Mouse (Mus musculus) gastrocnemius, adult 2 months (tissue): ENCODE measurements around the gene Gm42791. TPM values are rescaled to one million over a fixed set of nuclear protein-coding genes. Genes with fewer than 3 reads are reported as not detected.
A peak's percentile ranks its signal among the peaks of the same experiment; 100 is the strongest.

Experiments
- DNase-seq: peaks from one replicate; pipeline ENCODE4 v3.0.0; 2022
- H3K27ac ChIP-seq: fragments of 200-600 bp; 2 replicates; pipeline ENCODE4 v1.8.1; 2022; ENCODE audit warnings: mild to moderate bottlenecking
- H3K4me3 ChIP-seq: fragments of 200-600 bp; 2 replicates; pipeline ENCODE4 v1.8.1; 2022; ENCODE audit warnings: mild to moderate bottlenecking, moderate library complexity
- CTCF ChIP-seq: fragments of 200-600 bp; IDR thresholded peaks from 2 replicates; pipeline ENCODE4 v1.8.1; 2022; ENCODE audit warnings: antibody characterized with exemption, mild to moderate bottlenecking, moderate library complexity
- intact Hi-C: fragments of 180-260 bp; cut with DNase I; formaldehyde crosslinking; loops from one replicate; pipeline ENCODE4 v1.15.1; 2025
- total RNA-seq, 2 experiments: library from RNA; stranded (reverse); gene quantifications; 2 replicates each; pipeline ENCODE4 v1.2.3; 2021

The Gm42791 gene
- total RNA-seq, 2 experiments from 2014 or later, result 2.8 to 5.1 TPM

DNA sequence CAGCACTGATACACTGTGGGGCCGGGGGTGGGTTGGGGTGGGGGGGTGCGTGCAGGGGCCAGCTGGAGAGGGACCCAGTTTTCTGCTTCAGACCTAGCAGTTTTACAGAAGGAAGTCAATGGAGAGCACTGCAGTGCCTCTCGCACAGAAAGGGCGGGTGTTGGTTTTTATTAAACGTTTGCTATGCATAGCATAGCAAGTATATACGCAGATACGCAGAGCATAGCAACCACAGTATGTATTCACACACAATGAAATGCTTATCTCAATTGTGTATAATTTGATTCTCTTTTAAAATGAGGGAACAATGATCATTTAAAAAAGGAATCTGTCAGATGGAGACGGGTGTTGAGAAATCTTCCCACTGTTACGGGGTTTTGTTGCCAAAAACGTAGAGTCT lies 132.1 kb downstream of the Gm42791 start:
- no peak for TF ChIP-seq CTCF
- H3K27ac ChIP-seq, result no peak overlapping the region
- H3K4me3 ChIP-seq, result no peak overlapping the region
- no peak for DNase-seq
- intact Hi-C loops, result no loop called here

DNA sequence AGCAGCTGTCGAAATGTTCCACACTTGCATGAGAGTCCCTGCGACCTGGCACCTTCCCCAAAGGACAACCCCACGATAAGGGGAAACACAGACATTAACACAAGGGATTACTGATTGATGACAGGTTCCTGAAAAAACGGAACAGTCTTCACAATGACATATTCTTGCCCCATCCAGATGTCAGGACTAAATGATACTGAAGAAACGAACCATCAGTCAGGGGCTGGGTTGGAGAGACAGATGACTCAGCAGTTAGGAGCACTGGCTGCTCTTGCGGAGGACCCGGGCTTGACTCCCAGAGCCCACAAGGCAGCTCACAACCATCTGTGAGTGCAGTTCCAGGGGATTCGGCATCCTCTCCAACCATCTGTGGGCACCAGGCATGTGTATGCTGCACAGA lies 132.8 kb downstream of the Gm42791 start:
- Histone ChIP-seq H3K27ac (no peak overlapping the region), H3K4me3 (no peak overlapping the region)
- intact Hi-C loops, result no loop called here
- TF ChIP-seq CTCF, result no peak
- no peak for DNase-seq

DNA sequence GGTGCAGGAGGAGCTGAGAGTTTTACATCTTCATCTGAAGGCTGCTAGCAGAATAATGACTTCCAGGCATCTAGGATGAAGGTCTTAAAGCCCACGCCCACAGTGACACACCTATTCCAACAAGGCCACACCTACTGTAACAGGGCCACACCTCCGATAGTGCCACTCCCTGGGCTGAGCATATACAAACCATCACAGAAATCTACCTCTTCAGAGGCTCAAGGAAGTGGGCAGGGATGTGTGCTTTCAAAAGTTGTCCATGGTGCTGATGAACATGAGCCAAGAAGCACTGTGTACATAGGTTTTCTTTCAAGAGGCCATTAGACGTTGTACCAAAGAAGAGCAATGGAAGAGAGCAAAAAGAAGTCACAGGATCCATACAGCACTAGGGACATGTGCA lies 137.4 kb downstream of the Gm42791 start:
- no peak for DNase-seq
- no peak for TF ChIP-seq CTCF
- intact Hi-C loops, result no loop called here
- no peak overlapping the region for H3K4me3 ChIP-seq
- no peak overlapping the region for H3K27ac ChIP-seq

GRCm38 (mm10) chr5:148855047-148855446 lies 139.9 kb downstream of the Gm42791 start:
- no peak overlapping the region for H3K4me3 ChIP-seq
- H3K27ac ChIP-seq, result no peak overlapping the region
- no peak for DNase-seq
- intact Hi-C loops, result no loop called here
- TF ChIP-seq CTCF, result no peak

- Histone ChIP-seq H3K4me3 (no peak overlapping the region), H3K27ac (no peak overlapping the region)
- TF ChIP-seq CTCF, result no peak
- DNase-seq, result no peak
- intact Hi-C loops, result no loop called here
Measured at GRCm38 (mm10) chr5:148854166-148854565, 140.8 kb downstream of the Gm42791 start.

DNA sequence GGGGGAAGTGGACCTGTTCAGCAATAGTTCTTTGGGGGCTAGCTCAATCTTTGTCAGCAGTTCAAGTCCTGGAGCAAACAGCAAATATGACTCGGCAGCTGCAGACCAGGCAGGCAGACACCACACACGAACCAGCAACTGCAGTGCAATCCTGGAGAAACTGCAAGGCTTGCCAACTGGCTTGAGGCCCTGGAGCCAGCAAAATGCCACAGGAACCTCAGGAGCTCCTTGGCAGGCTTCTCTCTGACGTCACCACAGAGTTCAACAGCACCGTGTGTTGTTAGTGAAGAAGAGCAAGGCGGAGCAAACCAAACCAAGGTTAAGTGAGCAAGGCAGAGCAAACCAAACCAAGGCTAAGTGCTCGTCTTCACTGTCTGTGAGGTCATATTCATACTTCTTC lies 145.4 kb downstream of the Gm42791 start:
- intact Hi-C loops, result no loop called here
- Histone ChIP-seq H3K27ac (no peak overlapping the region), H3K4me3 (no peak overlapping the region)

GRCm38 (mm10) chr5:148847032-148847431 lies 147.9 kb downstream of the Gm42791 start:
- Histone ChIP-seq H3K27ac (no peak overlapping the region), H3K4me3 (no peak overlapping the region)
- intact Hi-C loops, result no loop called here
- DNase-seq, result no peak
- TF ChIP-seq CTCF, result peak; percentile 12; the same call in 1 of the 2 replicates

More for the DNA sequence above, 145.4 kb downstream of the Gm42791 start:
- no peak for TF ChIP-seq CTCF
- no peak for DNase-seq

Other genes starting within 250 kb of the Gm42791 start
- 1 to 10 TPM; 4.2 to 5.6 TPM for gene Katnal1, start 65.8 kb downstream of the Gm42791 start, total RNA-seq
- 10 to 100 TPM; 29.8 to 32.6 TPM for gene Uspl1, start 189.2 kb upstream of the Gm42791 start, total RNA-seq
- 100 to 1,000 TPM in 1 of 2 experiments, 10 to 100 TPM in 1; 99.8 to 112 TPM for gene Hmgb1, start 189.3 kb upstream of the Gm42791 start, total RNA-seq